Mouse (Mus musculus): ENCODE data around the gene Ccdc191.
A peak's percentile ranks its signal among the peaks of the same experiment; 100 is the strongest.

Ccdc191 gene

GRCm38 (mm10) chr16:43931502-43931901, 41.9 kb downstream of the Ccdc191 start:
- no peak for DNase-seq (ENCODE audit: low read depth, low spot score)

DNA sequence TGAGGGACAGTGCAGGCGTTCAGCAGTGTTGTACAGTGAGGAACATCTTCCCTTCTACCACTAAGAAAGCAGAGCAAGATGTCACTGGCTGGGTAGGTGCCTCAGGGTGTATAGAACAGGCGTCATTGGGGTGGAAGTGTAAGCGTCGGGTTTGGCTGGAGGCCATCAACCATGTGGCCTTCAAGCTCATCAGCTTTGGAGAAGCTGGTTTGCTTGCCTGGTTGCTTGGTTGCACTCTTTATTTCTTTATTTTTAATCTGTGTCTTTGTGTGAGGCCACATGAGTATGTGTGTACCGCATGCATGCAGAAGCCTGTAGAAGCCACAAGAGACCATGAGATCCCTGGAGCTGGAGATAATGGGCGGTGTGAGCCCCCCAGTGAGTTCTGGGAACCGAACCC, 42.7 kb downstream of the Ccdc191 start:
- DNase-seq (ENCODE audit: low read depth, low spot score), result no peak

DNA sequence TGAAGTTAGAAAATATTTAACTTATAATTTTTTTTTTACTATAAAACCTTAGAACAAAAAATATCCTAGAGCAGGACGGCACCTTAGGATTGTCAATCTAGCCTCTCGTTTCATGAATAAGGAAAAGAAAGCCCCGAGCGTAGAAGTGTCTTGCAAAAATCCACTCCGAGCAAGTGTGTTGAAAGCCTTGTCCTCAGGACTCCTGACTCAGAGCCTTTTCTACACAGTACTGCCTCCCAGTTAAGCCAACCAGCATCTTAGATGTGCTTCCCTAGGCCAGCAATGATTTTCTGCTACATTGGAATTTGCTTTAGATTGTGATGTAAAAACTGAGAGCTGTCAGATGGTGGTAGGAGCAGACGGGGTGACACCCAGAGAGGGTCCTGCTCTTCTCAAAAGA, 43.4 kb downstream of the Ccdc191 start:
- no peak for DNase-seq (ENCODE audit: low read depth, low spot score)

- DNase-seq (ENCODE audit: low read depth, low spot score), result no peak
Observed at GRCm38 (mm10) chr16:43934856-43935255, 45.3 kb downstream of the Ccdc191 start.

DNA sequence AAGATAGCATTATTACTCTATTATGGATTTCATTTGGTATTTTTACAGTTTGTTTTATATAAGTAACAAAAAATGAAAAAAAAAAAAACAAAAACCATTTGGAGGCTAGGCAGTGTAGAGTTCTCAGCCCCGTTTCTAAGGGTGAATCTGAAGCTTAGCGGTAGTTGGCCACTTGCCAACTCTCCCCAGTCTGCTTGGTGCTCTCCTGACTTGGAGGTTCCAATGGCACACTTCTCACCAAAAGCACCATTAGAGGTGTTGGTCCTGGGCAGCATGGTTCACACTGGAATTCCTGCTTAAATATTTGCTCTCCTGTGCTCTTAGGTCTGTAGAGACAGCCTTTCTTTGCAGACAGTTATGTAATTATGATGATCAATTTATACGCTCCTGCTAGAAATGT, 45.8 kb downstream of the Ccdc191 start:
- no peak for DNase-seq (ENCODE audit: low read depth, low spot score)

DNA sequence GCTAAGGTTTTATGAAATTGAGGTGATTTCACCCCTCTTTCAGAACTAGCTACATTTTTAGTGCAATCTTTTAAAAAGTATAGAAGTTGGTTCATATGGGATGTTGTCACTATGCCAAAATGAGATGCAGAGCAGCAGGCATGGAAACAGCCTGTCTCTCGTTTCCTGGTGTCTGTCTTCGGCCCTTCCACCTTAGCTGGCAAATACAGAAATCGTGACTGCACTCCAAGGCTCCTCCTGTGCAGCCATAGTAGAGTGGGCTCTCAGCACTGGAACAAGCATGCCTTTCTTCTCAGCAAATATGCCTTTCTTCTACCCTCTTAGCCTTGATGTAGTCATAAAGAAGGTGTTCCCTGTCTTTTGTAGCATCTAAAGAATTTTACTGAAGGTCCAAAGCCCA, 46.3 kb downstream of the Ccdc191 start:
- no peak for DNase-seq (ENCODE audit: low read depth, low spot score)

DNA sequence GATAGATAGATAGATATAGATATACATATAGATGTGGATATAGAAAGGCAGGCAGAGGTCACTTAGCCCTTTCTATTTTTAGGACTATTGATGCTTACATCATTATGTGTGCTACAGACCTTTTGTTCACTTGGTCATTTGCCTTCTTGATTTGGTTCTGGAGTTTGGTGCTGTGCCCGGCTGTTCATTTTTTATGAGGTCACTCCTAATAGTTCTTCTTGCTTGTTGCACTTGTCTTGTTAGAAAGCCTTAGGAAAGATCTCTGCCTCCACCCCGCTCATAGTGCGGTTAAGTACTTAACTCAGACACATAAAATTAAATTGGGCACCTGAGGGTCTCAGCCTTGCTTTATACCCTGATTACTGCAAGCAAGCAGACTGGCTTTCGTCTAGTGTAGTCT, 51.2 kb downstream of the Ccdc191 start:
- no peak for DNase-seq (ENCODE audit: low read depth, low spot score)

GRCm38 (mm10) chr16:43945351-43945750, 55.8 kb downstream of the Ccdc191 start:
- DNase-seq (ENCODE audit: low read depth, low spot score), result no peak

GRCm38 (mm10) chr16:43945869-43946268, 56.3 kb downstream of the Ccdc191 start:
- no peak for DNase-seq (ENCODE audit: low read depth, low spot score)

- no peak for DNase-seq (ENCODE audit: low read depth, low spot score)
Observed at GRCm38 (mm10) chr16:43951591-43951990, 62.0 kb downstream of the Ccdc191 start.

DNA sequence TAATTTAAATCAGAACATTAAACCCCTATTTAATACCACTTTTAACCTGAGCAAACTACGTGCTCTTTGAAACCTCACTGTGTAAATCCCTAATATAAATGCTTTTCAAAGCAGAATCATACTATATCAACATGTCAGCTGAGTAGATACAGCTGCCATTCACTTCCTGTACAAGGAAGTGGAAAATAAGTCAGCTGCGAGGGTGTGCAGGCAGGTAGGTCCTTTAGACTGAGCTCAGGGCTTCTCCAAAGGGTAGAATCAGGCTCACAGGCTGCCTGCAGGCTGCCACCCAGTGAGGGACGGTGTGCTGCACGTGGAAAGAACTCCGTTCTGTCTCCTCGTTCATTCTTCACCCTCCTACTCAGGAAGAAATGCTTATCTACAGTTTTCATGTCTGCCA, 65.3 kb downstream of the Ccdc191 start:
- no peak for DNase-seq (ENCODE audit: low read depth, low spot score)

DNA sequence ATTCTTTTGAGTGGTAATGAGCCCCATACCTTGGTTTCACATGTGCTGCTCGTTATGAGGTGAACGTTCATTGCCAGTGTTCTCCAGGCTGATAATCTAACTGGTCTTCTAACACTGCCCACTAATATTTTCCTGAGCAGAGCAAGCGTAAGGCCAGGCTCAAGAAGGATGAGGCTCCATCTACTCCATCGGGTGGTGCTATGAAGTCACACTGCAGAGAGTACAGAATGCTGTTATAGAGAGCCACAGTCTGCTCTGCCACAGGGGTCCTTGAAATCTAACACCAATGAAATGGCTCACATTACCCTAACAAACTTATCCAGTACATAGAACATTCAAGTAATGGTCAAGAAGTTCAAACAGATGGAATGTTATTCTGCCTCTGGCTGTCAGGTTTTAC, 68.4 kb downstream of the Ccdc191 start:
- no peak for DNase-seq (ENCODE audit: low read depth, low spot score)

GRCm38 (mm10) chr16:43963291-43963690, 73.7 kb downstream of the Ccdc191 start:
- no peak for DNase-seq (ENCODE audit: low read depth, low spot score)

- DNase-seq (ENCODE audit: low read depth, low spot score), result no peak
Observed at GRCm38 (mm10) chr16:43963780-43964179, 74.2 kb downstream of the Ccdc191 start.

DNA sequence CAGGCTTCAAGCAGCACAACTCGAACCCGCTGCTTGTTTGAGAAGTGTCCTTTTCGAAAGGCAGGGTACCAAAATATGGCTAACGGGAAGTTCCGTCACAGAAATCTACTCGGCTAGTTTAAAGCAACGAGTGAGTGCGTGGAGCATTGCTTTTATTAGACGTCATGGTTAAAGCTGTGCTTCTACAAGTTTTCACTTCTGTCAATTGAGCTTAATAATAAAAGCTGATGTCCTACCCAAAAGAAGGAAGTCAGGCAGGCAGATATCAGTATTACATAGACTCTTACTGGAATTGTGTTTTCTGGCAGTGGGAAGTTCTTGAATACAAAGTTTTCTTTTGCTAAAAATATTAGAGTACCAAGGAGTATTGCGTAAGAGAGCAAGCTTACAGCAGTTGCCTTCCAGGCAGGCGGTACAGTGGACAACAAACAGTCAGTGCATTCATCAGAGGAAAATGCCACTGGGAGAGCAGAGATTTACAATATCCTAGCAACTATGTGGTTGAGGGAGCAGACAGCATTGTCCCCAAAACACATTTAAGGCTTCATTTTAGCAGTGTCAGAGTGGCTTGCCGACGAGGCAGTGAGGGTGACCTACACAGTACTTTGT, 76.3 kb downstream of the Ccdc191 start:
- DNase-seq (ENCODE audit: low read depth, low spot score), result no peak

DNA sequence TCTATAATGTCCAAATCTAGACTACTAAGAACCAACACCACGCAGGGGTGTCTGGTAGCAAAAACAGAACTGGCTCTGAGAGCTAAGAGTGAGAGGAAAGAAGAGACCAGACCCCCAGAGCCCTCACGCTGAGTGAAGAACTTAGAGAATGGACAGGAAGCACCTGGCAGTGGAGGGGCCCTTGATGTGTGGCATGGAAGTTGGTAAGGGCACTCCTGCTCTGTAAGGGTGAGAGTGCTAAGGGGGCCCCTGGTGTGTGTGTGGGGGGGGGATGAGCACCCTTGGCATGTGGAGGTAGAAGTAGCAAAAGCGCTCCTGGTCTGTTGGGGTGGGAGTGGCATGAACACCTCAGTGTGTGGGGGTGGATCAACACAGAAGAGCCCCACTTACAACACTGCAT, 80.8 kb downstream of the Ccdc191 start:
- DNase-seq (ENCODE audit: low read depth, low spot score), result no peak

DNA sequence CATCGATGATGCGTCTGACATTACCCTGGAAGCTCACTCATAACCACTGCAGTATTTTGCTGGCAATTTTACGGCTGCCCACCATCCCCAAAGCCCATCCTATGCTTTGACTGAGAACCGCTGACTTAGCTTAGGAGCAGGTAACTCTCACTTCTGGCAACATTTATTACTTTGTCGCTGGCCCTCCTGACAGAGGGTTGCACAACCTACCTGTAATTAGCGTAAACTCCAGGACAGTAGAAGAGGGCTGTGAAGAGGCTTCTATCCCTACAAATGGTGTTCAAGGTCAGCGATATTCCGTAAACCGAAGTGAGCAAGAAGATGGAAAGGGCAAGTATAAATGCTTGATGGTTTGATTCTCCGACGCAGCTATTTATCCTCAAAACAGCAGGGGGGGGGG, 81.6 kb downstream of the Ccdc191 start:
- no peak for DNase-seq (ENCODE audit: low read depth, low spot score)

GRCm38 (mm10) chr16:43971741-43972140, 82.1 kb downstream of the Ccdc191 start:
- DNase-seq (ENCODE audit: low read depth, low spot score), result no peak

GRCm38 (mm10) chr16:43972391-43972790, 82.8 kb downstream of the Ccdc191 start:
- no peak for DNase-seq (ENCODE audit: low read depth, low spot score)

DNA sequence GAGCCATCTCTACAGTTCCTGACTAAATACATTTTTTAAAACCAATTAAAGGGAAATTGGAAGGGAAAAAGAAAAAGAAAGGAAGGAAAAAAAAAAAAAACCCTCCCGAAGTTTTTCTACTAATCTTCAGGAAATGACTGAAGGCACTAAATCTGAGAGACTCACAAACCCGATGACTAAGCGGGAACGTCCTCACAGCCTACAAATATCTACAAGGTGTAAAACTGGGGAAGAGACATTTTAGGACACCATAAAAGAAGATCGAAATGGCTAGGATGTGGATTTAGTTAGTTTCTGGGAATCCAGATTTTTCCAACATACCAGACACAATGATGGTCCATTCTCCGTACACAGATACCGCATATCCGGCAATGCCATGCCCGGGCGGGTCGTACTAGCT, 83.5 kb downstream of the Ccdc191 start:
- DNase-seq (ENCODE audit: low read depth, low spot score), result no peak

DNA sequence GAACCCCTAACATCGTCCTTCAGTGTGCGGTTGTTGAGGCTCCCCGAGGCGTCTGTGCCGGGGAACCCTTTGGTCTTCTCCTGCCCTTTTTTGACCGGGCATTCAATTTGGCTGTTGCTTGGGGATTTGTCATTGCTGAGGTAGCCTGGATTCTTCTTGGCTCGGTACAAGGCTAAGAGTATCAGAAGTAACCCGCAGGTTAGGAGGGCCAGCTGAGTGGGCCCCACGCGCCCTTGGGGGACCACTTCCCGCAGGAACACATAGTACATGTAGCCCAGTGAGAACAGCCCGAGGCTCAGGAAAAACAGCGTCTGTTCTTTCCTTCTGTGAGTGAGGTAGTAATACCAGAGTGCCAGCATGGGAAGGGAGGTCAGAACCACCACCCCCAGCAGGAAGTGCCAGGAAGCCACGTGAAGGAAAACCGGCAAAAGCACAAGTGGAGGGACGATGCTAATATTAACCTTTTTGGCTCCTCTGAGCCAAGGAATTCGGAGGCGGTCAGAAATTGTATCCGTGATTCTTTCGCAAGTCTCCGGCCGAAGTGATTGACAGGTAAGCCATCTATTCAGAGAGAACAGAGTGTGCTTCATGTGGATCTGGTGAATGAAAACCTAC, 84.1 kb downstream of the Ccdc191 start:
- no peak for DNase-seq (ENCODE audit: low read depth, low spot score)

GRCm38 (mm10) chr16:43979010-43979327, 89.4 kb downstream of the Ccdc191 start:
- DNase-seq (ENCODE audit: low read depth, low spot score), result peak; percentile 29

DNA sequence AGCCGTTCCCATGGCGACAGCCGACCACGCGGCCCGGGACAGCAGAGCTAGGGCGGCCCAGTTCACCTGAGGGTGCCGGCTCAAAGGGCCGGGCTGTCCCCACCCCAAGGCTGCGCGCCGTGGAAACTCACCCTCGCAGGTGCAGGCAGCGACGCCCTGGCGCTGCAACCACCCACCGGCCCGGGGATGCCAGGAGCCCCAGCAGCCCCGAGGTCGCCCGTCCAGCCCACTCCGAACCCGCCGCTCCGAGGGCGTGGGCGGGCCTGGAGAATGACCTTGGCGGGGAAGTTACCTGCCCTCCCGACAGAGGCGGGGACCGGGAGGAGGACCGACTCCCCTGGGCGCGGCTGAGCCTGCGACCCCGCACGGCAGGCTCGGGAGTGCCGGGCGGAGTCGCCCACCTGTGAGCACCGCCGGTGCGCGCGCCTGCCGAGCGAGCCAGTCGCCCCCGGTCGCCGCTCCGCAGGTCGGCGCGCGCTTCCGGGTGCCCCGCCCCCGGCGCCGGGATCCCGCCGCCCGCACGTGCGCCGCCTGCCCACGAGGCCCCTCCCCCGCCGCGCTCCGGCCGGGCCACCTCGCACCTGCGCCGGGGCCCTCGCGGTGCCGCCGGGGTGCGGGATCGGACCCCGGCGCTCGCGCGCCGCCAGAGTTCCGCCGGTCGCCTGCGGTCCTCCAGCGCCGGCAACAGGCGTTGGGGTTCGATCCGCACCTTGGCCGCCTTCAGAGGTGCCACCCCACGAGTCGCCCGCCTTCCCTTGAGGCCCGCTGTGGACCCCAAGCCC, 89.9 kb downstream of the Ccdc191 start, which contains the start of gene Zdhhc23:
Zdhhc23 (minus strand) TSS at position 464 of the 782 bp plus-strand sequence.
- no peak for DNase-seq (ENCODE audit: low read depth, low spot score)

Measured in embryo, embryonic 11.5 days (tissue).